Mouse (Mus musculus) lung, adult 18-20 months (tissue): Measurements from ENCODE around the gene Lhx6.
"Not testable (repeated sequence)": the region's sequence is repeated elsewhere in the genome, so short reads cannot be mapped to it uniquely, and the experiment has no call there.

ENCODE experiments used
- DNase-seq, 2 experiments: peaks; one replicate each; pipeline ENCODE4 v3.0.0; 2022; ENCODE audit warnings: mixed read lengths in 2 of 2

Gene Lhx6

GRCm38 (mm10) chr2:36104956-36105741 is at the start of gene Lhx6:
Gene Lhx6 (minus strand): TSS chr2:36105408.
- DNase-seq = no peak

GRCm38 (mm10) chr2:36152401-36152800 is 47.2 kb upstream of the Lhx6 start:
- DNase-seq = not testable (repeated sequence)

- DNase-seq = no peak
Observed at GRCm38 (mm10) chr2:36148876-36149365, 43.7 kb upstream of the Lhx6 start.

GRCm38 (mm10) chr2:36139096-36139495 is 33.9 kb upstream of the Lhx6 start:
- no peak for DNase-seq

GRCm38 (mm10) chr2:36136300-36136941 is 31.2 kb upstream of the Lhx6 start, which contains the start of the genes Mrrf and Rbm18:
Gene Mrrf (plus strand): TSS chr2:36136389.
Gene Rbm18 (minus strand): TSS chr2:36136773.
- peak; percentile 92 to 93 for DNase-seq

- DNase-seq = no peak
Observed at GRCm38 (mm10) chr2:36135887-36136286, 30.7 kb upstream of the Lhx6 start.

- DNase-seq = no peak
Observed at GRCm38 (mm10) chr2:36129051-36129450, 23.8 kb upstream of the Lhx6 start.

GRCm38 (mm10) chr2:36127973-36128372 is 22.8 kb upstream of the Lhx6 start:
- DNase-seq = peak in 1 of 2 experiments; percentile 15

GRCm38 (mm10) chr2:36126795-36127429 is 21.7 kb upstream of the Lhx6 start:
- DNase-seq = no peak

- no peak for DNase-seq
Observed at GRCm38 (mm10) chr2:36112632-36113031, 7.4 kb upstream of the Lhx6 start.

- no peak for DNase-seq
Observed at GRCm38 (mm10) chr2:36108615-36109014, 3.4 kb upstream of the Lhx6 start.

- no peak for DNase-seq
Observed at GRCm38 (mm10) chr2:36104436-36104955, 712 bp downstream of the Lhx6 start.

GRCm38 (mm10) chr2:36103555-36104367 is 1.4 kb downstream of the Lhx6 start:
- no peak for DNase-seq

- DNase-seq = no peak
Observed at GRCm38 (mm10) chr2:36103069-36103554, 2.1 kb downstream of the Lhx6 start.

GRCm38 (mm10) chr2:36102559-36102946 is 2.7 kb downstream of the Lhx6 start:
- DNase-seq = no peak

GRCm38 (mm10) chr2:36101866-36102558 is 3.2 kb downstream of the Lhx6 start:
- DNase-seq = no peak

GRCm38 (mm10) chr2:36099739-36100138 is 5.5 kb downstream of the Lhx6 start:
- no peak for DNase-seq

GRCm38 (mm10) chr2:36098021-36098420 is 7.2 kb downstream of the Lhx6 start:
- DNase-seq = no peak

GRCm38 (mm10) chr2:36097129-36097815 is 7.9 kb downstream of the Lhx6 start:
- DNase-seq = no peak

- no peak for DNase-seq
Observed at GRCm38 (mm10) chr2:36093914-36094475, 11.2 kb downstream of the Lhx6 start.

- DNase-seq = no peak
Observed at GRCm38 (mm10) chr2:36093301-36093700, 11.9 kb downstream of the Lhx6 start.
